Mouse (Mus musculus): ENCODE results near the gene Diaph3. TPM values are rescaled to one million over a fixed set of nuclear protein-coding genes. Genes with fewer than 3 reads are reported as not detected.
"Not testable (repeated sequence)": the region's sequence is repeated elsewhere in the genome, so short reads cannot be mapped to it uniquely, and the experiment has no call there.

Diaph3 gene
- polyA plus RNA-seq, 1 experiment from 2014 or later, result 19.2 TPM

GRCm38 (mm10) chr14:87123091-87123490 is 17.9 kb downstream of the Diaph3 start:
- no peaks in the 10 kb centered on the region for H3K27me3 ChIP-seq
- no peak for ATAC-seq (ENCODE audit: borderline replicate concordance, extremely low read depth, low FRiP score, low TSS enrichment)
- peaks cover 15% of the 10 kb centered on the region; the same call in 1 of the 2 replicates for H3K4me1 ChIP-seq
- no peaks in the 10 kb centered on the region for H3K9me3 ChIP-seq
- H3K4me2 ChIP-seq, result no peak overlapping the region
- H3K4me3 ChIP-seq, result no peak overlapping the region
- H3K9ac ChIP-seq, result no peak overlapping the region
- no peak overlapping the region for H3K27ac ChIP-seq
- H3K36me3 ChIP-seq, result no peaks in the 10 kb centered on the region
- WGBS, result 89% methylated on average over 15 of the region's 15 CpGs

- no peak for ATAC-seq (ENCODE audit: borderline replicate concordance, extremely low read depth, low FRiP score, low TSS enrichment)
- H3K4me2 ChIP-seq, result no peak overlapping the region
- no peaks in the 10 kb centered on the region for H3K27me3 ChIP-seq
- peaks cover 11% of the 10 kb centered on the region; the same call in 1 of the 2 replicates for H3K4me1 ChIP-seq
- 60% methylated on average over 6 of the region's 6 CpGs for WGBS
- no peaks in the 10 kb centered on the region for H3K9me3 ChIP-seq
- H3K27ac ChIP-seq, result no peak overlapping the region
- H3K4me3 ChIP-seq, result no peak overlapping the region
- no peak overlapping the region for H3K9ac ChIP-seq
- no peaks in the 10 kb centered on the region for H3K36me3 ChIP-seq
Measured at GRCm38 (mm10) chr14:87121868-87122267, 19.2 kb downstream of the Diaph3 start.

- Histone ChIP-seq H3K27me3 (no peaks in the 10 kb centered on the region), H3K4me3 (no peak overlapping the region), H3K9ac (no peak overlapping the region), H3K4me1 (no peaks in the 10 kb centered on the region), H3K9me3 (no peaks in the 10 kb centered on the region), H3K27ac (no peak overlapping the region), H3K36me3 (no peaks in the 10 kb centered on the region), H3K4me2 (no peak overlapping the region)
- ATAC-seq (ENCODE audit: borderline replicate concordance, extremely low read depth, low FRiP score, low TSS enrichment), result no peak
- 29% methylated on average over 2 of the region's 2 CpGs for WGBS
Measured at GRCm38 (mm10) chr14:87110634-87111033, 30.4 kb downstream of the Diaph3 start.

GRCm38 (mm10) chr14:87099380-87100088 is 41.5 kb downstream of the Diaph3 start:
- H3K4me3 ChIP-seq, result no peak overlapping the region
- H3K9me3 ChIP-seq, result no peaks in the 10 kb centered on the region
- no peak for ATAC-seq (ENCODE audit: borderline replicate concordance, extremely low read depth, low FRiP score, low TSS enrichment)
- no peaks in the 10 kb centered on the region for H3K27me3 ChIP-seq
- H3K4me1 ChIP-seq, result no peaks in the 10 kb centered on the region
- H3K4me2 ChIP-seq, result no peak overlapping the region
- H3K9ac ChIP-seq, result no peak overlapping the region
- H3K36me3 ChIP-seq, result no peaks in the 10 kb centered on the region
- no peak overlapping the region for H3K27ac ChIP-seq
- 88% methylated on average over 1 of the region's 1 CpGs for WGBS

GRCm38 (mm10) chr14:87098093-87098492 is 42.9 kb downstream of the Diaph3 start:
- Histone ChIP-seq H3K4me1 (no peaks in the 10 kb centered on the region), H3K27me3 (no peaks in the 10 kb centered on the region), H3K4me2 (no peak overlapping the region), H3K9ac (no peak overlapping the region), H3K36me3 (no peaks in the 10 kb centered on the region), H3K27ac (no peak overlapping the region), H3K4me3 (no peak overlapping the region), H3K9me3 (no peaks in the 10 kb centered on the region)
- ATAC-seq (ENCODE audit: borderline replicate concordance, extremely low read depth, low FRiP score, low TSS enrichment), result no peak
- WGBS, result 73% methylated on average over 2 of the region's 2 CpGs

GRCm38 (mm10) chr14:87091522-87091921 is 49.5 kb downstream of the Diaph3 start:
- Histone ChIP-seq H3K4me1 (no peaks in the 10 kb centered on the region), H3K9me3 (no peaks in the 10 kb centered on the region), H3K4me2 (no peak overlapping the region), H3K36me3 (no peaks in the 10 kb centered on the region), H3K27ac (no peak overlapping the region), H3K27me3 (no peaks in the 10 kb centered on the region), H3K9ac (no peak overlapping the region), H3K4me3 (no peak overlapping the region)
- 97% methylated on average over 3 of the region's 3 CpGs for WGBS
- no peak for ATAC-seq (ENCODE audit: borderline replicate concordance, extremely low read depth, low FRiP score, low TSS enrichment)

GRCm38 (mm10) chr14:87091108-87091507 is 49.9 kb downstream of the Diaph3 start:
- Histone ChIP-seq H3K4me3 (no peak overlapping the region), H3K27ac (no peak overlapping the region), H3K36me3 (no peaks in the 10 kb centered on the region), H3K9me3 (no peaks in the 10 kb centered on the region), H3K4me1 (no peaks in the 10 kb centered on the region), H3K4me2 (no peak overlapping the region), H3K27me3 (no peaks in the 10 kb centered on the region), H3K9ac (no peak overlapping the region)
- no peak for ATAC-seq (ENCODE audit: borderline replicate concordance, extremely low read depth, low FRiP score, low TSS enrichment)
- WGBS, result 83% methylated on average over 5 of the region's 5 CpGs

- Histone ChIP-seq H3K27ac (no peak overlapping the region), H3K27me3 (no peaks in the 10 kb centered on the region), H3K36me3 (no peaks in the 10 kb centered on the region), H3K9ac (no peak overlapping the region), H3K4me2 (no peak overlapping the region), H3K9me3 (no peaks in the 10 kb centered on the region), H3K4me1 (no peaks in the 10 kb centered on the region), H3K4me3 (no peak overlapping the region)
- WGBS, result 59% methylated on average over 4 of the region's 4 CpGs
- ATAC-seq (ENCODE audit: borderline replicate concordance, extremely low read depth, low FRiP score, low TSS enrichment), result no peak
Measured at GRCm38 (mm10) chr14:87088928-87089327, 52.1 kb downstream of the Diaph3 start.

GRCm38 (mm10) chr14:87088456-87088855 is 52.6 kb downstream of the Diaph3 start:
- H3K4me3 ChIP-seq, result no peak overlapping the region
- no peaks in the 10 kb centered on the region for H3K36me3 ChIP-seq
- ATAC-seq (ENCODE audit: borderline replicate concordance, extremely low read depth, low FRiP score, low TSS enrichment), result no peak
- 60% methylated on average over 5 of the region's 5 CpGs for WGBS
- H3K9me3 ChIP-seq, result no peaks in the 10 kb centered on the region
- 0 out of 2 replicates have a peak overlapping the region, but pooled peaks have one; percentile 26 for H3K27ac ChIP-seq
- H3K4me2 ChIP-seq, result no peak overlapping the region
- no peaks in the 10 kb centered on the region for H3K27me3 ChIP-seq
- H3K4me1 ChIP-seq, result no peaks in the 10 kb centered on the region
- H3K9ac ChIP-seq, result no peak overlapping the region

- no peaks in the 10 kb centered on the region for H3K9me3 ChIP-seq
- H3K9ac ChIP-seq, result no peak overlapping the region
- 71% methylated on average over 1 of the region's 1 CpGs for WGBS
- H3K27me3 ChIP-seq, result no peaks in the 10 kb centered on the region
- no peak overlapping the region for H3K4me2 ChIP-seq
- H3K4me1 ChIP-seq, result no peaks in the 10 kb centered on the region
- H3K27ac ChIP-seq, result no peak overlapping the region
- ATAC-seq (ENCODE audit: borderline replicate concordance, extremely low read depth, low FRiP score, low TSS enrichment), result no peak
- no peaks in the 10 kb centered on the region for H3K36me3 ChIP-seq
- H3K4me3 ChIP-seq, result no peak overlapping the region
Measured at GRCm38 (mm10) chr14:87087996-87088395, 53.0 kb downstream of the Diaph3 start.

GRCm38 (mm10) chr14:87084906-87085305 is 56.1 kb downstream of the Diaph3 start:
- H3K27ac ChIP-seq; H3K4me1 ChIP-seq; H3K4me3 ChIP-seq; H3K27me3 ChIP-seq; H3K36me3 ChIP-seq; H3K4me2 ChIP-seq; H3K9me3 ChIP-seq; H3K9ac ChIP-seq; ATAC-seq (ENCODE audit: borderline replicate concordance, extremely low read depth, low FRiP score, low TSS enrichment): not testable (repeated sequence)
- WGBS, result 46% methylated on average over 8 of the region's 8 CpGs

- no peak for ATAC-seq (ENCODE audit: borderline replicate concordance, extremely low read depth, low FRiP score, low TSS enrichment)
- Histone ChIP-seq H3K27ac (no peak overlapping the region), H3K36me3 (no peaks in the 10 kb centered on the region), H3K4me3 (no peak overlapping the region), H3K27me3 (no peaks in the 10 kb centered on the region), H3K4me2 (no peak overlapping the region), H3K9ac (no peak overlapping the region), H3K9me3 (no peaks in the 10 kb centered on the region), H3K4me1 (no peaks in the 10 kb centered on the region)
- 76% methylated on average over 6 of the region's 6 CpGs for WGBS
Measured at GRCm38 (mm10) chr14:87083911-87084310, 57.1 kb downstream of the Diaph3 start.

GRCm38 (mm10) chr14:87079725-87080124 is 61.3 kb downstream of the Diaph3 start:
- H3K4me2 ChIP-seq, result no peak overlapping the region
- whole genome bisulfite sequencing, result 69% methylated on average over 2 of the region's 2 CpGs
- H3K4me3 ChIP-seq, result no peak overlapping the region
- no peak for ATAC-seq (ENCODE audit: borderline replicate concordance, extremely low read depth, low FRiP score, low TSS enrichment)
- H3K9me3 ChIP-seq, result no peaks in the 10 kb centered on the region
- no peaks in the 10 kb centered on the region for H3K27me3 ChIP-seq
- no peaks in the 10 kb centered on the region for H3K4me1 ChIP-seq
- H3K36me3 ChIP-seq, result no peaks in the 10 kb centered on the region
- no peak overlapping the region for H3K27ac ChIP-seq
- no peak overlapping the region for H3K9ac ChIP-seq

All from lung, embryonic 15.5 days (tissue).